Mouse (Mus musculus) lung, embryonic 14.5 days (tissue): ENCODE results near the gene Ptprg. TPM values are rescaled to one million over a fixed set of nuclear protein-coding genes. Genes with fewer than 3 reads are reported as not detected.
A peak's percentile ranks its signal among the peaks of the same experiment; 100 is the strongest.

Source experiments
- ATAC-seq: fragments of 200-750 bp; cut with Nextera tagmentation; 2 replicates; pipeline ENCODE4 v1.8.0; 2017; ENCODE audit warnings: mild to moderate bottlenecking, moderate TSS enrichment, moderate library complexity; ENCODE audit not compliant: insufficient read depth
- DNase-seq: peaks from one replicate; pipeline ENCODE4 v3.0.0-alpha.2; 2015
- H3K27ac ChIP-seq: fragments of 300-500 bp; sonication (generic); 2 replicates; pipeline ENCODE4 v1.5.1; 2014; ENCODE audit warnings: low read depth, mild to moderate bottlenecking, moderate library complexity
- H3K27me3 ChIP-seq: fragments of 300-500 bp; sonication (generic); 2 replicates; pipeline ENCODE4 v1.6.1; 2014; ENCODE audit warnings: low read length, control low read depth; ENCODE audit not compliant: insufficient read depth
- H3K36me3 ChIP-seq: fragments of 300-500 bp; sonication (generic); 2 replicates; pipeline ENCODE4 v1.6.1; 2014; ENCODE audit warnings: control low read depth; ENCODE audit not compliant: insufficient read depth
- H3K4me1 ChIP-seq: fragments of 300-500 bp; sonication (generic); 2 replicates; pipeline ENCODE4 v1.6.1; 2014; ENCODE audit warnings: antibody characterized with exemption, control low read depth; ENCODE audit not compliant: insufficient read depth
- H3K4me2 ChIP-seq: fragments of 300-500 bp; sonication (generic); 2 replicates; pipeline ENCODE4 v1.6.1; 2014; ENCODE audit warnings: mild to moderate bottlenecking
- H3K4me3 ChIP-seq: fragments of 300-500 bp; sonication (generic); 2 replicates; pipeline ENCODE4 v1.5.1; 2014; ENCODE audit warnings: low read depth, low read length
- H3K9ac ChIP-seq: fragments of 300-500 bp; sonication (generic); 2 replicates; pipeline ENCODE4 v1.6.1; 2014
- H3K9me3 ChIP-seq: fragments of 300-500 bp; sonication (generic); 2 replicates; pipeline ENCODE4 v1.6.1; 2016; ENCODE audit warnings: low read depth, low read length, control low read depth
- CTCF ChIP-seq: IDR thresholded peaks from 2 replicates; pipeline ENCODE4 v1.5.1; 2016; ENCODE audit warnings: antibody characterized with exemption, low read depth
- WGBS: fragments of 180-500 bp; shearing (Covaris S2); extraction: QIAGEN DNeasy Blood & Tissue Kit; methylation state at CpG from one replicate; pipeline ENCODE4 v1.1.7; 2014; 5-methylcytosine and 5-hydroxymethylcytosine counted together
- polyA plus RNA-seq: library from polyadenylated mRNA; unstranded; fragments of >200 nt; fragmentation: Nextera tagmentation; extraction: Ambion mirVana; gene quantifications from 2 replicates; pipeline ENCODE4 v1.2.1, GENCODE M21; 2014

Gene Ptprg
- polyA plus RNA-seq, 1 experiment from 2014 or later: 43.2 TPM

DNA sequence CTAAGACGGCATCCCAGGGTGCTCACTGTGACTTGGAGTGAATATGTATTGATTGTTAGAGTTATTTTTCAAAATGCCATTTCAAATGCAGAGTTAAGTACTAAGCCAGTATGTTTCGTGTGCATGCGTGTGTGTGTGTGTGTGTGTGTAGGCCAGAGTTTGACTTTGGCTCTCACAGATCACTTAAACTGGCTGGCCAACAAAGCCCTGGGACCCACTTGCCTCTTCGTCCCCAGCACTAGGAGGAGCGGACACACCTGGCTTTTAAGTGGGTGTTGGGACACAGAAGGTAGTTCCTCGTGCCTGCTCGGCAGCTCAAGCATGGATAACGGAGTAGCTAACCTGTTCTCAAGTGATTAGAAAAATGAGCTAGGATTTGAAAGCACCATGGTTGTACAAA lies 24.6 kb downstream of the Ptprg start:
- H3K4me2 ChIP-seq: no peak overlapping the region
- no peaks in the 10 kb centered on the region for H3K36me3 ChIP-seq
- no peak for TF ChIP-seq CTCF
- H3K4me1 ChIP-seq: no peaks in the 10 kb centered on the region
- DNase-seq (no peak), ATAC-seq (no peak)
- H3K27me3 ChIP-seq: no peaks in the 10 kb centered on the region
- H3K4me3 ChIP-seq: no peak overlapping the region
- WGBS: 54% methylated on average over 8 of the region's 8 CpGs
- H3K27ac ChIP-seq: no peak overlapping the region
- no peak overlapping the region for H3K9ac ChIP-seq
- H3K9me3 ChIP-seq: peaks cover 2% of the 10 kb centered on the region; the same call in 1 of the 2 replicates

DNA sequence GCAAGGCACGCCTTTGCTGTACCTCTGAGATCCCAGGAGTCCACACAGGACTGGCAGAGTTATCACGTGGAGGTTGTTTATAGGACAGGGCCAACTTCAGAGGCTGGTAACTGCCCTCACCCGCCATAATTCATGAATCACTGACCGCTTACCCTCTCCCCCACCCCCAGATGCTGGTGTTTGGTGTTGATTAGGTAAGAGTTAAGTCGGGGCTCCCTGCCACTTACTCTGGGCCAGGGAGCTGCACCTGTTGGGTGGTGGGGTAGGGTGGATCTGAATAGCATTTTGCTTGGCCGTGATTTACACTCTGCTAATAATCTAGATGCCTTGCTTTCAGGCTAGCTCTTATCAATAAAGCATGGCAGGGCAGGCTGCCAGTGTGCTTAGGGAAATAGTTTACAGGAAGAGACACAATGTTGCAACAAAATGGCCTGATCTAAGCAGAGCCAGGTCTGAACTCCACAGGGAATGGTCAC lies 25.2 kb downstream of the Ptprg start:
- TF ChIP-seq CTCF: no peak
- no peak overlapping the region for H3K9ac ChIP-seq
- H3K9me3 ChIP-seq: peaks cover 2% of the 10 kb centered on the region; the same call in 1 of the 2 replicates
- no peak overlapping the region for H3K4me2 ChIP-seq
- H3K4me3 ChIP-seq: no peak overlapping the region
- no peaks in the 10 kb centered on the region for H3K36me3 ChIP-seq
- no peaks in the 10 kb centered on the region for H3K27me3 ChIP-seq
- no peak for ATAC-seq
- H3K4me1 ChIP-seq: no peaks in the 10 kb centered on the region
- no peak for DNase-seq
- WGBS: 39% methylated on average over 6 of the region's 6 CpGs
- H3K27ac ChIP-seq: no peak overlapping the region

DNA sequence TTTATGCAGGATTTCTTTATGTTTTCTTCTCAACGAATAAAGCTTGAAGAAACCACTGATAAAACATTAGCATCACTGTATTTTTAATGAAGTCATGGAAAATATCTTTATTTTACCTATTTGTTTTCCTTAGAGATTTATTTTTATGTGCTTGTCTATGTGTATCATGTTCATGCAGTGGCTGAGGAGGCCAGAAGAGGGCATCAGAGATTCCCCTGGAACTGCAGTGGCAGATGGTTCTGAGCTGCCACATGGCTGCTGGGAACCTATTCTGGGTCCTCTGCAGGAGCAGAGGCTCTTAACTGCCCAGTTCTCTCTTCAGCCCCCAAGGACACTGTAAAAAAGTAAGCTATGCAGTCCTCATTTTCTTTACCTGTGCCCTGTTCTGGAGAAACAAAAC lies 26.6 kb downstream of the Ptprg start:
- Histone ChIP-seq H3K4me2 (no peak overlapping the region), H3K36me3 (no peaks in the 10 kb centered on the region), H3K4me1 (no peaks in the 10 kb centered on the region), H3K9ac (no peak overlapping the region), H3K27ac (no peak overlapping the region), H3K27me3 (no peaks in the 10 kb centered on the region), H3K4me3 (no peak overlapping the region), H3K9me3 (peaks cover 2% of the 10 kb centered on the region; the same call in 1 of the 2 replicates)
- no peak for ATAC-seq
- WGBS: 67% methylated on average over 1 of the region's 1 CpGs
- TF ChIP-seq CTCF: peak; percentile 23; the same call in 1 of the 2 replicates
- no peak for DNase-seq

DNA sequence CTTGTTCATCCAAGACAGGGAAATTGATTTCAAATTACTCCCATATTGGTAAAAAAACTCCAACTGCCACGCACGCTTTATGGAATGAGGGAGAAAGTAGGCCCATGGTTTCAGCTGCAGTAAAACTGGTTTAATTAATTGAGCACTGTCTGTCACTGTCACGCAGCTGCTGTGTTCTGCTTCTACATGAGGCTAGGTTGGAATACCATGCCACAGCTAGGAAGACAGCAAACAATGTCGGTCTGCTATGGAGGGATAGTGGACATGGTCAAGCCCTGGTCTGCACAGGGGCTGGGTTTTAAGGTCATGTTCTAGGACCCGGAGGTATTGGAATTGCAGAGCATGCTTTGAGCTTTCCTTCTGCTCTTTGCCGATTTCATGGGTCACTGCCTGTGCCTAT lies 30.9 kb downstream of the Ptprg start:
- Histone ChIP-seq H3K27me3 (no peaks in the 10 kb centered on the region), H3K4me3 (no peak overlapping the region), H3K4me2 (no peak overlapping the region), H3K27ac (no peak overlapping the region), H3K9ac (no peak overlapping the region), H3K9me3 (peaks cover 2% of the 10 kb centered on the region; the same call in 1 of the 2 replicates), H3K4me1 (no peaks in the 10 kb centered on the region), H3K36me3 (no peaks in the 10 kb centered on the region)
- 86% methylated on average over 6 of the region's 6 CpGs for WGBS
- DNase-seq (no peak), ATAC-seq (no peak)
- TF ChIP-seq CTCF: no peak

GRCm38 (mm10) chr14:11584929-11585633 lies 31.7 kb downstream of the Ptprg start:
- no peak overlapping the region for H3K4me2 ChIP-seq
- ATAC-seq: no peak
- H3K4me1 ChIP-seq: no peaks in the 10 kb centered on the region
- H3K9me3 ChIP-seq: peaks cover under 1% of the 10 kb centered on the region; the same call in 1 of the 2 replicates
- DNase-seq: no peak
- no peaks in the 10 kb centered on the region for H3K36me3 ChIP-seq
- TF ChIP-seq CTCF: no peak
- no peak overlapping the region for H3K4me3 ChIP-seq
- no peak overlapping the region for H3K9ac ChIP-seq
- 73% methylated on average over 5 of the region's 5 CpGs for WGBS
- no peak overlapping the region for H3K27ac ChIP-seq
- H3K27me3 ChIP-seq: no peaks in the 10 kb centered on the region

DNA sequence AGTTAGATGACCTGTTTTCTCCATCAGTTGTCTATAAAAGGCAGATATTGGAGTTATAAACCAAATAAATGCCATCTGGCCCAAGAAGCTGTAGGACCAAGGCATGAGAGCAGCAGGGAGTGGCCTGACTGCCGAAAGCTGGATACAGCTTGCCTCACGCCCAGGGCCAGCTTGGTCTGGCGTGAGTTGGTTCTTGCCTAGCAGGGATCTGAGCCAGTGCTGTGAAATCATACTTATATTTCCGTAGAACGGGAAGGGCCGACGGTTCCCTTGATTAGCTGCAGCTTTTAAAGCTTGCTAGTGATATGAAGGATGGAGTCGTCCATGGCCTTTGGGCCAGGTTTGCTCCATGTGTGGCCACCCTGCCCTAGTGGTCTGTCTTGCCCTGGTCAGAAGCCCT lies 37.1 kb downstream of the Ptprg start:
- Histone ChIP-seq H3K27ac (no peak overlapping the region), H3K36me3 (no peaks in the 10 kb centered on the region), H3K9me3 (no peaks in the 10 kb centered on the region), H3K27me3 (no peaks in the 10 kb centered on the region), H3K4me3 (no peak overlapping the region), H3K9ac (no peak overlapping the region), H3K4me1 (0 out of 2 replicates have a peak, but pooled peaks cover 2% of the 10 kb centered on the region), H3K4me2 (no peak overlapping the region)
- TF ChIP-seq CTCF: no peak
- WGBS: 65% methylated on average over 8 of the region's 8 CpGs
- DNase-seq: peak; percentile 19
- ATAC-seq: no peak

GRCm38 (mm10) chr14:11592650-11593049 lies 39.3 kb downstream of the Ptprg start:
- no peak overlapping the region for H3K27ac ChIP-seq
- 0 out of 2 replicates have a peak, but pooled peaks cover 2% of the 10 kb centered on the region for H3K4me1 ChIP-seq
- no peaks in the 10 kb centered on the region for H3K9me3 ChIP-seq
- ATAC-seq (no peak), DNase-seq (no peak)
- WGBS: 47% methylated on average over 2 of the region's 2 CpGs
- no peaks in the 10 kb centered on the region for H3K36me3 ChIP-seq
- no peak for TF ChIP-seq CTCF
- no peak overlapping the region for H3K4me2 ChIP-seq
- no peak overlapping the region for H3K4me3 ChIP-seq
- no peak overlapping the region for H3K9ac ChIP-seq
- H3K27me3 ChIP-seq: no peaks in the 10 kb centered on the region
